Mouse (Mus musculus): Measurements from ENCODE around the gene Zglp1.

Zglp1 gene

DNA sequence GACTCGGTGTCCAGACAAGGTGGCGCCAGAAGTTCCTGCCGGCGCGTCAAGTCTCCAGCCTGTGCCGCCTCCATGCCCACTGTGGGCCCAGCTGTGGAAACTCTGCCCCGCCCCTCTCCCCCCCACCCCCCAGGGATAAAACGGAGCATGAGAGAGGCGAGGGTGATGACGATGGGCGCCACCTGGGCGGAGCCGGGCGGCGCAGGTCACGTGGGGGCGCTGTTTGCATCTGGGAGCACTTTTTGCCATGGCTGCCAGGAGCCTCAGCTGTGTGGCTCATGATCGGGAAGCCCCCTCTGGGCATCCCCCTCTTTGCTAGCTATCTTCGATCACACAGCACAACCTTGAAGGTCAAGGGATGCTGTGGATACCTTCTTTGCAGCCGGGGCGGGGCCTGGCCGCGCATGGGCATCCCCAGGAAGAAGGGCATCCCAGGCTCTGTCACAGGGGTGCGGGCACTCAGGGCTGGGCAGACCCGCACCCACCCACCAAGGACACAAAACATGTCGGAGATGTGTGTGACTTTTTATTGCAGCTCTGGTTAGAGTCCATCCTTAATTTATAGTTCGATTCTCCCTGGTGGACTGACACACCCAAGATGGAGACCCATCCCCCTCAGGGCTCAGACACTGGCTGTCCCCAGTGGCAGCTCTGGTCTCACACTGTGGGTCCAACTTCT is at the start of gene Zglp1:
TSS of gene Zglp1 (minus strand) at position 88 of the 679 bp plus-strand sequence.
- no peak for DNase-seq (ENCODE audit: low read depth, low spot score)

DNA sequence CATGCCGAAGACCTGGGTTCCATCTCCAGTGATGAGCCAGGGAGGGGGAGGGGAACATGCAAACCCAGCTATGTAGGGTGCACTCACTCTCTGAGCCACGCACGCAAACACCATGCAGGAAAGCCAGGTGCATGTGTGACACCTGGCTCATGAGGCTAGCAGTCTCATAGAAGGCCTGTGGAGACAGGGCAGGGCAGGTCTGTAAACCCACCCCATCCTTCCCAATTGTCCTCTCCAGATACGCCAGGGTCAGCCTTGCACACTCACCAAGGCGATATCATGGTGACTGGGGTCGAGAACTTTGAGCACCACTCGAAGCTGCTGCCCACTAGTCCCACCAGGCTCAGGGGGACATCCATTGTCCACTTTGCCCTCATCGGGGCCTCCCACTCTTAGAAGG is 48.2 kb upstream of the Zglp1 start:
- DNase-seq (ENCODE audit: low read depth, low spot score), result no peak

DNA sequence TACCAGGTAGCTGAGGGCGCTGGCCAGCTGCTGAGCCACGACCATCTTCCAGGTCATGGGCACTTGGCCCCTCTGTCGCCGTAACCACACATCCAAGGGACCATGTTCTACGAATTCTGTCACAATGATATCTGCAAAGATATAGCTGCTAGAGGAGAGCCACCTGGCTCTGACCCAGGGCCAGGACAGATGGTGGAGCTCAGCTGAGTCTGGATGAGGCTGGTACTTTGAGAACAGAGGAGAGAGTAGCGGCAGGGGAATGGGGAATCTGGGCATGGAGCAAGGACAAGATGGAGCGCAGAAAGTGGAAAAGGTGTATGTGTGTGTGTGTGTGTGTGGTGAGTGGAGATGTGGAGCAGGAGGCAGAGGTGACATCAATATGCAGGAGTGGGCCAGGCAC is 47.3 kb upstream of the Zglp1 start:
- DNase-seq (ENCODE audit: low read depth, low spot score), result no peak

- no peak for DNase-seq (ENCODE audit: low read depth, low spot score)
Measured at GRCm38 (mm10) chr9:21113751-21114150, 46.9 kb upstream of the Zglp1 start.

DNA sequence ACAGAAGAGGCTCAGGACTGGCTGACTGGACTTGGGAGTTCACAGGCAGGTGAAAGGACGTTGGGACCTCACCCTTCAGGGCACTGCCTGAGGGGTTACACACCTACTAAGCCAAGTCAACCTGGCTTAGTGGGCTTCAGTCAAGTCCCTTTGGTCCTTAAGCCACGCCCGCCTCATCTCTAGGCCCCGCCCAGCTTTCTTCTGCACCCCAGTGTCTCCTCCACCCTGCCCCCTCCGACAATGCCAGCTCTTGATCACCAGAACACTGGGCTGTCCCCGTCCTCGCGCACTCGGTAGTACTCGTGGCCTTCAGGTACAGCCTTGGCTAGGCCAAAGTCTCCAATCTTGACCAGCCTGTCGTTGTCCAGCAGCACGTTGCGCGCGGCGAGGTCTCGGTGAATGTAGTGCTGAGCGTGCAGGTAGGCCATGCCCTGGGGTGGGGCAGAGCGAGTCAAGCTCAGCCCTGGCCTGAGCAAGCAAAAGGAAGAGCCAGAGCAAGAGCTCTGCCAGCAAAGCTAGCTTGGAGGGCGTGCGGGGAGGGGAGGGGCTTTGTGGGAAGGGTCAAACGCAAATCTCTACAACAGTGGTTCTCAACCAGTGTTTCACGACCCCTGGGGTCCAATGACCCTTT is 40.8 kb upstream of the Zglp1 start:
- DNase-seq (ENCODE audit: low read depth, low spot score), result no peak

DNA sequence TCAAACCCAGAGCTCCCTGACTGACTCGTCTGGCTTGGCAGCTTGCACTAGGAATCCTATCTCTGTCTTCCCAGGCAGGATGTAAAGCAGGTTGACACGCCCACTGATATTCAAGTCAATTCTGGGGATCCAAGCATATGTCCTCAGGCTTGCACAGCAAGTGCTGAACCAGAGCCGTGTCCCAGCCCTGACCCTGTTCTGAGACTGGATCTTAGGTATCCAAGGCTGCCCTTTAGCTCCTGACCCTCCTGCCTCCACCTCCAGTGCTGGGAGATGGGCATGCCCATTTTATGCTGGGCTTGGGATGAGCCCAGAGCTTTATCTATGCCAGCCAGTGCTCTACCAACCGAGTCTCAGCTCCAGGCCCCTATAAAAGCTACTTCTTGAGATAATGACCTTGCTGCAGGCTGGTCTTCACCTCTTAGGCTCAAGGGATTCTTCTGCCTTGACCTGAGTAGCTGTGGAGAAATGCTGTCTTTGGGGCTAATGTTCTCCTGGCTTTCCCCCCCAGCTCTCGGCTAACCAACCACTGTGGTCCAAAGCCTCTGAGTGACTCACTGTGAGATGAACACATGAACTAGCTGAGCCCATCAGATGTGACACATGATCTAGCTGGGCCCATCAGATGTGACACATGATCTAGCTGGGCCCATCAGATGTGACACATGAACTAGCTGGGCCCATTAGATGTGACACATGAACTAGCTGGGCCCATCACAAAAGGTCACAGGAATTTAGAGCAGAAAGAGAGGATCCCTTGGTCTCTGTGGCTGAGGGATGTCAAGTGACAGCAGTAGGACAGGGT is 39.1 kb upstream of the Zglp1 start:
- no peak for DNase-seq (ENCODE audit: low read depth, low spot score)

DNA sequence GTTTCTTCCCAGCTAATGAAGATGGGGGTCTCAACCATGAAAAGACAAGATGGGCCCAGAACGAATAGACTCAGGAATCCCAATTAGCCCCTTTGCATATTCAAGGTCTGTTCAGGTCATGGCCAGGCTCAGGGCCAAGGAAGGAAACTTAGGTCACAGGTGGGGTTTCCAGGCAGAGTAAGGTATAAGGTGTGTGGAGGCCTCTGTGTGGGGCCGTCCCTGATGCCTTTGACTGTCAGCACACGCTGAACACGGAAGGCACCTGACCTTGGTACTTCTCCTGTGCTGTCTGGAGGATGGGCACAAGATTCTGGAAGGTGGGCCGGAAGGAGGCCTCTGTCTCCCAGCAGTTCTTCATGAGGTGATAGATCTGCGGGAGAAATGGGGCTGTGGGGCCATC is 37.9 kb upstream of the Zglp1 start:
- DNase-seq (ENCODE audit: low read depth, low spot score), result no peak

DNA sequence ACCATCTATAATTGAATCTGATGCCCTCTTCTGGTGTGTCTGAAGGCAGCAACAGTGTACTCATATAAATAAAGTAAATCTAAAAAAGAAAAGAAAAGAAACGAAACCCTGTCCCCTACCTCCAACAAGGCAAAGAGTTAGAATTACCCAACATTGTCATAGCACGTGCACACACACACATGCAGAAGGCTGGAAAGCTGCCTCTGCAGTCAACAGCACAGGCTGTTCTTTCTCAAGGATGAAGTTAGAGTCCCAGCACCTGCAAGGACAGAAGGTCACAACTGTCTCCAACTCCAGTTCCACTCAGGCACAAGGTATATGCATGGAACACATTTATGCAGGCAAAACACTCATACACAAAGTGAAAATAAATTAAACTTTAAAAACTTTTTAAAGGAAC is 35.2 kb upstream of the Zglp1 start:
- no peak for DNase-seq (ENCODE audit: low read depth, low spot score)

DNA sequence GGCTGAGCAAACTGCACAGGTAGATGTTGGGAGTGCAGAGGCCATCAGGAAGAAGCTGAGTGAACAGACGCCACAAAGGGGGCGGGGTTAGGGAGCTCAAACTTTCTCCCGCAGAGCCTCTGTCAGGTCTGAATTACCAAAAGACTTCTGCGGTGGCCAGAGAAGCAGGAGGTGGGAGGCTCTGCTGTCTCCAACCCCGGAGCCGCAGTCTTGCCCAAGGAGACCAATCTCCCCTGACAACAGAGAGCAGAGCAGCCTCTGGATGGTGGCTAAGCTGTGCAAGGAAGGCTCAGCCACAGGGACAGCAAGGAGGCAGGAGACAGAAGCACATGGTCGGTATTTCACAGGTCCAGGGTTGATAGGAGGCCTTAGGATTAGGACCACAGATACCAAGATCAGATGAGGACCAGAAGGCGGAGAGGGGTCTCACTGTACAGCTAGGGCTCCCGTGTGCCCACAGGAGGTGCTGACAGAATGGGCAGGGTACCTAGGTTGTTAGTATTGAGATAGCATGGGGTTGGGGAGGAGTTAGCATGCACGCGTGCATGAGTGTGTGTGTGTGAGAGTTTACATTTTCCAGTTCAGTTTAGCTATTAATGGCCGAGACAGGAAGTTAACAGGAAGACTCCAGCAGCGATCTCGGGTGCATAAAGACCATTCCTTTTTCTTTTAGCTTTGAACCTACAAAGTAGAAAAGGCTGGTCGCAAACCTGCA is 33.7 kb upstream of the Zglp1 start:
- DNase-seq (ENCODE audit: low read depth, low spot score), result no peak

GRCm38 (mm10) chr9:21097793-21098192 is 30.9 kb upstream of the Zglp1 start:
- peak; percentile 24 for DNase-seq (ENCODE audit: low read depth, low spot score)

GRCm38 (mm10) chr9:21095958-21096357 is 29.1 kb upstream of the Zglp1 start:
- DNase-seq (ENCODE audit: low read depth, low spot score), result no peak

DNA sequence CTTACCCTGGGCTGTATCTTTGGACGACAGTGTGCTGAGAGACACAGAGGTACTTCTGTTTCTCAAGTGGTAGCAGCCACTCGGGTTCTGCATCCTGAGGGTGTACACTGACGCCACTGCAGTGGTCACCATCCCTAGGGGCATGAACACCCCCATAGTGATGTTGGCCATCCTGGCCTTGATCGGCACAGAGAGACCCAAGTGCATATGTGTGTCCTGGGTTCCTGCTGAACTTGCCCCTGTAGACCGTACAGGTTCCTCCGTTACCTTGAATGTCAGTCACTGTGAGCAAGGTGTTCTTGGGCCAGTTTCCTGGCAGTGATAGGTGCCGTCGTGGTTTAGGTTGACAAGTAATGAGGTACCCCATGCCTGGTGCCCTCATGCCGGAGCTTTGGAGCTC is 26.5 kb upstream of the Zglp1 start:
- no peak for DNase-seq (ENCODE audit: low read depth, low spot score)

DNA sequence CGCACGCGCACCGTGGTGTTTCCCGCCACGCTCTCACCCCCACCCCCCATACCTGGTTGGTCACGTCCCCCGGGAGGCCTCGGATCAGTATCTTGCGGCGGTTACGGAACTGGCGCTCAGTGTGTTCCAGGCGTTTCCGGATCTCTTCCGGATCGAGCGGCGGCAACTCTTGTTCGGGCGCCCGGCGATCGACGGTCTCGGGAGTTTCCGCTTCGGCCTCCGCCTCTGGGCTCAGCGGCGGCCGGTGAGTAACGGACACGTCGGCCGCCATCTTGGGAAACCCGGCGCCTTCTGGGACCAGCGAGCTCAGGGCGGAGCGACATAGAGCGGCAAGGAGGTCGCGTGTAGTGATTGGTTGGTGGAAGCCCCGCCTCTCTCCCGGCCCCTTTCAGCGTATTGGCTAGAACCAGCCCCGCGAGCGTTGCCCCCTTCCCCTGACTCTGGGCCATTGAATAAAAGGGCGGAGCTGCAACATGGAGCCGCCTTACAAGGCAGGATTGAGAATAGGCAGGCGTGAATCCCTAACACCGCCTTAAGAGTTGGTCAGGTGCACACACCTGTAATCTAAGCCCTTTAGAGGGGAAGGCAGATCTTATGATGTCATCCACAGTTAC is 24.9 kb upstream of the Zglp1 start, which contains the start of the genes Gm38431 and Raver1:
TSS of gene Gm38431 (minus strand) at position 291 of the 614 bp plus-strand sequence.
TSS of gene Raver1 (minus strand) at position 302 of the 614 bp plus-strand sequence.
- peak; percentile 99 for DNase-seq (ENCODE audit: low read depth, low spot score)

GRCm38 (mm10) chr9:21090972-21091706 is 24.2 kb upstream of the Zglp1 start:
- DNase-seq (ENCODE audit: low read depth, low spot score), result no peak

DNA sequence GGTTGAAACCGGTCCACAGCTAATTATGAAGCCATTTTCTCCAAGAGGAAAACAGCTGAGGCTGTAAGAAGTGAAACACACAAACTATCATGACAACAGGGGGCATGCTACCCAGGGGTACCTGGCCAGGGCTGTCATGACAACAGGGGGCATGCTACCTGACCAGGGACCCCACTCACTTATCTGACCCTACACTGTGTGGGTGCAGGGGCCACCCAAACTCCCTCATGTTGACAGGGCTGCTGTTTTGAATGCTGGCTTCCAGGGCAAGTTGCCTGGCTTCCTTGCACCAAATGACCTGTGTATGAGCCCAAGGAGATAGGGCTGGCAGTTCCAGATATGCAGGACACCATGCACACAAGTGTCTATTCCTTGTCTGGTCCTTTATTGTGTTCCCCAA is 23.6 kb upstream of the Zglp1 start:
- DNase-seq (ENCODE audit: low read depth, low spot score), result no peak

- no peak for DNase-seq (ENCODE audit: low read depth, low spot score)
Measured at GRCm38 (mm10) chr9:21083324-21083723, 16.4 kb upstream of the Zglp1 start.

DNA sequence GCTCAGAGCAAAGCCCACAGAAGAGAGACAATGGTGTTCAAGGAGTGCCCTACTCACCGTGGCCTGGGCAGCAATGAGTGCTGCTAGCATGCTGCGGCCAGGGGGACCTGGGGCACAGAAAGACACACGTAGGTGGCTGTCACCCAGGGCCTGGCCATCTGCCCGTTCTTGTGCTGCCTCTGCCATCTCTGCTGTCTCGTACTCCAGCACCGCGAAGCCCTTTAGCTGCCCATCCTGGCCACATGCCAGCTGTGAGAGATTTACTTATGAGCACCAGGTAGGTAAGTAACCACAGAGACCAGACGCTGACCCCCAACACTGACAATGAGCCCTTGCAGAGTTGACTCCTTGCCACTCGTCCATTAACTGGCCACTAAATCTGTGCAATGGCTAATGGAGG is 14.2 kb upstream of the Zglp1 start:
- no peak for DNase-seq (ENCODE audit: low read depth, low spot score)

DNA sequence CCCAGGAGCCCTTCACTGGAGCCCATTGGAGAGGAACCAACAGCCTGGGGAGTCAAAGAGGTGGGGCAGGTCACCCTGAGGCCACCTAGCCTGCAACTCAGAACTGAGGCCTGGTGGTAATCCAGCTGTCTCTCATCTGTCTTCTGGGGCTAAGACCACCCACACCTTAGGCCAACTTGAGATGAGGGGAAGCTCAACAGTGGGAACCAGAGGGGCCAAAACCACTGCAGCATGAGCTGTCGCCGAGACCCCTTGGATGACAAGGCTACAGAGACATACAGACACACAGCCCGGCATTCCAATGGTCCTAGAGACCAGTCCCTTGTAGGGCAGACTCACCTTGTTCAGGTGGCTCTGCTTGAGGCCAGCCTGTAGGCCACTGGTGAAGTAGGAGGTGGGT is 8.7 kb upstream of the Zglp1 start:
- no peak for DNase-seq (ENCODE audit: low read depth, low spot score)

DNA sequence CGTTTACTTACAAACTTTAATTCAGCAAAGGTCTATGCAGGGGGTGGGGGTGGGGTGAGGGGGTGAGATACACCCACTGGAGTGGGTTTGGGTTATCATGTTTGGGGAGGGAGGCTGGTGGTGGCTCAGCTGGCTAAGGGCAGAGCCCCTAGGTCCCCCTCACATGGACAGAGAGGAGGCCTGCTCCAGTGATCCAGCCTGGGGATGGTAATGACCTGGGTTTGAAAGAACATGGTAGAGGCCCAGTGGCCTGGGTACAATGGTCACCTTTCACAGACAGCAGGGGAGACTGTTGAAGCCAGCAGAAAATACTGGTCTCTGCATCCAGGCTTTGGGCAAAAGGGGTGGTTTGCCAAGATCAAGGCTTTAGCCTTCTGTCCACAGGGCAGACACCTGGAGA is 7.3 kb upstream of the Zglp1 start:
- DNase-seq (ENCODE audit: low read depth, low spot score), result no peak

GRCm38 (mm10) chr9:21073044-21073840 is 6.3 kb upstream of the Zglp1 start, which contains the start of the genes Gm49373 and Fdx1l:
Gene Gm49373 (minus strand): TSS chr9:21073096.
Gene Fdx1l (minus strand): TSS chr9:21073614.
- DNase-seq (ENCODE audit: low read depth, low spot score), result peak; percentile 92
